26 mouse cellular contexts compared by ENCODE assay signal in the genomic region with DNA sequence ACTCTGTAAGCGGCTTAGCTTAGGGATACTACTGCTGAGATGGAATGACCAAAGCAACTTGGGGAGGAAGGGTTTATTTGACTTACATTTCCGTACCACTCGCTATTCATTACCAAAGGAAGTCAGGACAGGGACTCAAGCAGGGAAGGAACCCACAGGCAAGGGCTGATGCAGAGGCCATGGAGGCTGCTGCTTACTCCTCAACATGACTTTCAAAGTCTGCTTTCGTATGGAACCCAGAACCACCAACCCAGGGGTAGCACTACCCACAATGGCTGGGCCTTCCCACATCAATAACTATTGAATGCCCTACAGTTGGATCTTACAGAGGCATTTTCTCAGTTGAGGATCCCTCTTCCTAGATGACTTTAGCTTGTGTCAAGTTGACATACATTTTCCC. TPM values are rescaled to one million over a fixed set of nuclear protein-coding genes. Genes with fewer than 3 reads are reported as not detected.
DNase-seq lines count a peak whose midpoint lies in the region; ATAC-seq lines count a peak whose summit lies in the region.
"Had no signal": no experiment of that assay in that cellular context is flagged by ENCODE, and none has a peak within 500 bp of the region (broad histone marks: within the 10 kb centered on the region; RNA-seq: fewer than 3 reads in every experiment).

No protein-coding gene starts in this region.

- no peak for ATAC-seq in intestine, embryonic 14.5 days (replicated peaks; ENCODE audit: low FRiP score, low TSS enrichment, low read depth)
- ATAC-seq in intestine, embryonic 16.5 days, result no peak
- no peak for ATAC-seq in megakaryocyte, adult 5-6 weeks (ENCODE audit: poor library complexity, severe bottlenecking)
- ATAC-seq: CD4-positive, CD25-positive, alpha-beta regulatory T cell, adult 4 months; forebrain, embryonic 13.5 days; forebrain, postnatal 0 days; hindbrain, postnatal 0 days had no signal

- 93% methylated on average over 4 of the region's 4 CpGs for WGBS in intestine, embryonic 14.5 days
- WGBS in intestine, embryonic 16.5 days, result 92% methylated on average over 4 of the region's 4 CpGs
- WGBS in limb, embryonic 10.5 days, result 90% methylated on average over 4 of the region's 4 CpGs

- no peak overlapping the region for H3K4me2 ChIP-seq in intestine, embryonic 14.5 days (ENCODE audit: low read length)
- H3K4me2 ChIP-seq in intestine, embryonic 16.5 days (ENCODE audit: low read depth, low read length), result no peak overlapping the region
- H3K4me2 ChIP-seq: embryonic facial prominence, embryonic 13.5 days; forebrain, embryonic 13.5 days; heart, embryonic 13.5 days; hindbrain, embryonic 14.5 days had no signal

- no peak overlapping the region for H3K27ac ChIP-seq in intestine, embryonic 14.5 days (ENCODE audit: low read depth)
- H3K27ac ChIP-seq in intestine, embryonic 16.5 days (ENCODE audit: low read length), result no peak overlapping the region
- no peak overlapping the region for H3K27ac ChIP-seq in limb, embryonic 10.5 days
- H3K27ac ChIP-seq: embryonic facial prominence, embryonic 10.5 days; embryonic facial prominence, embryonic 13.5 days; forebrain, embryonic 13.5 days; gastrocnemius, adult 2 months; heart, embryonic 13.5 days; hindbrain, embryonic 14.5 days; hindbrain, postnatal 0 days had no signal

- no peak overlapping the region for H3K4me3 ChIP-seq in intestine, embryonic 14.5 days (ENCODE audit: low read depth, low read length)
- no peak overlapping the region for H3K4me3 ChIP-seq in intestine, embryonic 16.5 days (ENCODE audit: low read length)
- peak overlapping the region; percentile 50 for H3K4me3 ChIP-seq in megakaryocyte, embryonic 14.5 days (replicated peaks)
- no peak overlapping the region for H3K4me3 ChIP-seq in limb, embryonic 10.5 days
- H3K4me3 ChIP-seq: embryonic facial prominence, embryonic 10.5 days; embryonic facial prominence, embryonic 13.5 days; erythroblast, embryonic 14.5 days; forebrain, embryonic 13.5 days; gastrocnemius, adult 2 months; heart, embryonic 13.5 days had no signal

- no peaks in the 10 kb centered on the region for H3K9me3 ChIP-seq in intestine, embryonic 14.5 days (ENCODE audit: control insufficient read depth, low read length)
- H3K9me3 ChIP-seq in intestine, embryonic 16.5 days (ENCODE audit: control insufficient read depth, low read length), result no peaks in the 10 kb centered on the region
- peaks cover 9% of the 10 kb centered on the region for H3K9me3 ChIP-seq in megakaryocyte, embryonic 14.5 days
- H3K9me3 ChIP-seq in limb, embryonic 10.5 days (replicated peaks), result no peaks in the 10 kb centered on the region
- H3K9me3 ChIP-seq: embryonic facial prominence, embryonic 10.5 days; embryonic facial prominence, embryonic 13.5 days; forebrain, embryonic 13.5 days; heart, embryonic 13.5 days had no signal

- no peak overlapping the region for H3K9ac ChIP-seq in intestine, embryonic 14.5 days (ENCODE audit: low read length)
- no peak overlapping the region for H3K9ac ChIP-seq in intestine, embryonic 16.5 days (ENCODE audit: low read depth, low read length)
- H3K9ac ChIP-seq: embryonic facial prominence, embryonic 13.5 days; forebrain, embryonic 13.5 days; forebrain, postnatal 0 days; heart, embryonic 13.5 days; hindbrain, embryonic 14.5 days had no signal

- H3K27me3 ChIP-seq in intestine, embryonic 14.5 days (replicated peaks; ENCODE audit: control insufficient read depth, insufficient read depth, low read length), result no peaks in the 10 kb centered on the region
- no peaks in the 10 kb centered on the region for H3K27me3 ChIP-seq in intestine, embryonic 16.5 days (replicated peaks; ENCODE audit: control insufficient read depth, insufficient read depth, low read length)
- H3K27me3 ChIP-seq in megakaryocyte, embryonic 14.5 days (replicated peaks), result no peaks in the 10 kb centered on the region
- H3K27me3 ChIP-seq in limb, embryonic 10.5 days (ENCODE audit: low read depth, poor library complexity, severe bottlenecking), result no peaks in the 10 kb centered on the region
- H3K27me3 ChIP-seq: embryonic facial prominence, embryonic 13.5 days; forebrain, embryonic 13.5 days; heart, embryonic 13.5 days had no signal

- no peaks in the 10 kb centered on the region for H3K36me3 ChIP-seq in intestine, embryonic 14.5 days (ENCODE audit: control insufficient read depth, insufficient read depth, low read length)
- no peaks in the 10 kb centered on the region for H3K36me3 ChIP-seq in intestine, embryonic 16.5 days (ENCODE audit: control insufficient read depth, insufficient read depth, low read length)
- H3K36me3 ChIP-seq in megakaryocyte, embryonic 14.5 days (replicated peaks; ENCODE audit: low read length), result no peaks in the 10 kb centered on the region
- H3K36me3 ChIP-seq in limb, embryonic 10.5 days, result no peaks in the 10 kb centered on the region
- H3K36me3 ChIP-seq: embryonic facial prominence, embryonic 10.5 days; embryonic facial prominence, embryonic 13.5 days; heart, embryonic 13.5 days had no signal

- H3K4me1 ChIP-seq in intestine, embryonic 14.5 days (replicated peaks; ENCODE audit: control insufficient read depth, insufficient read depth, low read length), result no peaks in the 10 kb centered on the region
- H3K4me1 ChIP-seq in intestine, embryonic 16.5 days (ENCODE audit: control insufficient read depth, insufficient read depth, low read length), result peaks cover 14% of the 10 kb centered on the region
- H3K4me1 ChIP-seq in megakaryocyte, embryonic 14.5 days, result peaks cover 90% of the 10 kb centered on the region
- no peaks in the 10 kb centered on the region for H3K4me1 ChIP-seq in limb, embryonic 10.5 days
- H3K4me1 ChIP-seq: embryonic facial prominence, embryonic 10.5 days; embryonic facial prominence, embryonic 13.5 days had no signal

- peak; percentile 44 for DNase-seq in intestine, embryonic 14.5 days (ENCODE audit: low spot score)
- peak; percentile 23 for DNase-seq in limb, embryonic 10.5 days (ENCODE audit: low spot score)
- DNase-seq in embryo, embryonic 9.5 days (ENCODE audit: extremely low spot score), result no peak
- DNase-seq: adrenal gland, adult 2 months; adrenal gland, postnatal 14 days; cerebellum, adult 11 months; cerebellum, adult 2 months; cerebellum, adult 9-11 months; cerebellum, postnatal 25 days; forebrain, postnatal 0 days; gastrocnemius, adult 2 months; gastrocnemius, postnatal 14 days; heart, adult 11 months; heart, postnatal 14 days; heart, postnatal 4 days had no signal

RNA-seq across cellular contexts. Expression of a gene that starts 52.1 kb away (rescaled TPM):
- polyA plus RNA-seq in intestine, embryonic 14.5 days (2014; fragmentation: Nextera tagmentation; extraction: Ambion mirVana), result 26.9 and 29.0 TPM in 2 replicates
- polyA plus RNA-seq in intestine, embryonic 16.5 days (2015; fragmentation: Nextera tagmentation; extraction: Ambion mirVana), result 18.8 and 22.0 TPM in 2 replicates
- polyA plus RNA-seq in megakaryocyte, embryonic 14.5 days (2012; ENCODE audit: insufficient read depth, low replicate concordance), result 7.3 and 13.1 TPM in 2 replicates
- total RNA-seq in megakaryocyte, adult 5-6 weeks (2015), result 8.6 and 10.8 TPM in 2 replicates
- 1.8 and 3.0 TPM in 2 replicates for total RNA-seq in megakaryocyte, adult 5-6 weeks (2017)
- 20.1 and 26.6 TPM in 2 replicates for polyA plus RNA-seq in limb, embryonic 10.5 days (2016; fragmentation: Nextera tagmentation; extraction: Ambion mirVana)
